Mouse (Mus musculus): ENCODE measurements at regions not wholly inside any gene's neighbourhood (a gene's known extent, or its start where the extent isn't known, plus 50 kb on each side); places are given as distances from the start of the nearest gene placed in this dataset.

GRCm38 (mm10) chr14:98750766-98751165 is 243.4 kb downstream of the Rpl36a-ps1 start:
- DNase-seq (ENCODE audit: low read depth, low spot score) = no peak
- 78% methylated on average over 6 of the region's 6 CpGs for WGBS

- 83% methylated on average over 14 of the region's 14 CpGs for WGBS
- DNase-seq (ENCODE audit: low read depth, low spot score) = no peak
Observed at GRCm38 (mm10) chr14:98749086-98750027, 244.8 kb downstream of the Rpl36a-ps1 start.

- DNase-seq (ENCODE audit: low read depth, low spot score) = no peak
- WGBS = 23% methylated on average over 16 of the region's 16 CpGs
Observed at GRCm38 (mm10) chr14:98747159-98747775, 246.9 kb downstream of the Rpl36a-ps1 start.

- DNase-seq (ENCODE audit: low read depth, low spot score) = no peak
- 91% methylated on average over 3 of the region's 3 CpGs for WGBS
Observed at GRCm38 (mm10) chr14:98730375-98730774, 263.7 kb downstream of the Rpl36a-ps1 start.

- 62% methylated on average over 2 of the region's 2 CpGs for WGBS
- DNase-seq (ENCODE audit: low read depth, low spot score) = no peak
Observed at GRCm38 (mm10) chr14:98728863-98729262, 265.3 kb downstream of the Rpl36a-ps1 start.

- DNase-seq (ENCODE audit: low read depth, low spot score) = no peak
- 72% methylated on average over 9 of the region's 9 CpGs for WGBS
Observed at GRCm38 (mm10) chr14:98722481-98722880, 271.6 kb downstream of the Rpl36a-ps1 start.

DNA sequence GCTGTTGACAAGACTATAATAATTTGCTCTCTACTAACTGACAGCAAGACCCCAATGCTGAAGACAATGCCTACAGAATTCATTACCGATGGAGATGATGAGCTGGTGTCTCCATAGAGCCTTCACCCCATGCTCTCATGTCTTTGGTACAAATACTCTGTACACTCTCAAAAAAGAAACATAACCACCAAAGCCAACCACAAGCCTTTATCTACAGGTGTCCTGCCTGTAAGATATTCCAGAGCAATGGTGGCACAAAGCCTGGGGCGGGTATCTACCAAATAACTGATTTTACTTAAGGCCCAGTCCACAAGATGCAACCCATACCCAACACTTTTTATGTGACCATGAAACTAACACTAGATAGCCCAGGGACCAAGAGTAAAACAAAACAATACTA is 273.1 kb downstream of the Rpl36a-ps1 start:
- no peak for DNase-seq (ENCODE audit: low read depth, low spot score)
- WGBS = 84% methylated on average over 2 of the region's 2 CpGs

DNA sequence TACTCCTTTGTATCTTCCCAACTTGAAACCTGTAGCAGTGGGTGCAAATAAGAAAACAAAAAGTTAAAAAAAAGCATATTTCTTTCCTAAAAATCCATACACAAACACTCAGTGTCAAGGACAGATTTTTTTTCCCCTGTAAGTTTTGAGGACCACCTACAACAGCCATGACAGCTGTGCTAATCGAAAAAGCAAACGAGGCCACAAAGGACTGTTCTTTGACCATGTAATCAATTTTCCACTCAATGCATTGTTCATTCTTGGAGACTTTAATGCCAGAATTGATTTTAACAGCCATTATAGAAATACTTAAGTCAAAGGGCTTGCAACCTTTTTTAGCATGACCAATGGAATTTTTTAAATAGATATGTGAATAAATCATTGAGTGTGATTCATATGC is 286.1 kb downstream of the Rpl36a-ps1 start:
- 86% methylated on average over 2 of the region's 2 CpGs for WGBS

DNA sequence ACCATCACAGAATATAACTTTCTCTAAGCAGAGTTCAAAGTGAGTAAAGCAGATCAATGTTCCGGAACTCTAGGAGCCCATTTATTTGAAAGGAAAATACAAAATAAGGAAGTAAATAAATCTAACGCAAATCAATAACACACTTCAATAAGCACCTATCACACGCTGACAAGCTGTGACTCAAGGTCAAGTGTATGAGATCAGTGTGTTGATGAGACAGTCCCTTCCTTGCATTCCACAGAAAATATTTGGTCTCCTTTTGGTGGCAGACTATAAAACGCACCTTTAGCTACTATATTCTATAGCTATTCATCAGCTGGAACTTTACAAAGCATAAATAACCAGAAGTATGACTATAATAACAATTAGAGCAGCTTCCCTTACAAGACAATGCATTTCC is 286.5 kb downstream of the Rpl36a-ps1 start:
- DNase-seq (ENCODE audit: low read depth, low spot score) = no peak
- 76% methylated on average over 4 of the region's 4 CpGs for WGBS

More for the DNA sequence above, 286.1 kb downstream of the Rpl36a-ps1 start:
- no peak for DNase-seq (ENCODE audit: low read depth, low spot score)

DNA sequence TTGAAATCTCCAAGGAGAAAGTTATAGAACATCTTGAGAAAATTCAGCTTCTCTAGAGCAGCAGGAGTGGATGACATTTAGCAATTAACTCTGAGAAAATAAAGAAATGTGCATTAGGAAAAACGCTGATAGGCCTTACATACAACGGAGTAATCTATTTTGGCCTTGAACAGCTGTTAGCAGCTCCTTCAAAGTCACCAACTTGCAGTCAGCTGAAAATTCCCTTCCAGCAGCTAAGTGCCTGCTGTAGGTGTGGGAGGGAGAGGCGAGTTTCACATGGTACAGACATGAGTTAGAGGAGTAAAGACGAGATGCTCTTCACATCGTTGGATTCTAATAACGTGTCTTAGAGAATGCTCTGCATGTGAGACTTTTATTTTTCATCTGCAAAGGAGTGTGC is 290.8 kb downstream of the Rpl36a-ps1 start:
- DNase-seq (ENCODE audit: low read depth, low spot score) = no peak
- WGBS = 78% methylated on average over 6 of the region's 6 CpGs

- 76% methylated on average over 4 of the region's 4 CpGs for WGBS
- no peak for DNase-seq (ENCODE audit: low read depth, low spot score)
Observed at GRCm38 (mm10) chr14:98656533-98656932, 337.6 kb downstream of the Rpl36a-ps1 start.

- 70% methylated on average over 6 of the region's 6 CpGs for WGBS
- no peak for DNase-seq (ENCODE audit: low read depth, low spot score)
Observed at GRCm38 (mm10) chr14:98654191-98654809, 339.8 kb downstream of the Rpl36a-ps1 start.

GRCm38 (mm10) chr14:98651221-98651620 is 342.9 kb downstream of the Rpl36a-ps1 start:
- no peak for DNase-seq (ENCODE audit: low read depth, low spot score)
- 85% methylated on average over 6 of the region's 6 CpGs for WGBS

GRCm38 (mm10) chr14:98650520-98650919 is 343.6 kb downstream of the Rpl36a-ps1 start:
- DNase-seq (ENCODE audit: low read depth, low spot score) = no peak
- WGBS = 71% methylated on average over 4 of the region's 4 CpGs

DNA sequence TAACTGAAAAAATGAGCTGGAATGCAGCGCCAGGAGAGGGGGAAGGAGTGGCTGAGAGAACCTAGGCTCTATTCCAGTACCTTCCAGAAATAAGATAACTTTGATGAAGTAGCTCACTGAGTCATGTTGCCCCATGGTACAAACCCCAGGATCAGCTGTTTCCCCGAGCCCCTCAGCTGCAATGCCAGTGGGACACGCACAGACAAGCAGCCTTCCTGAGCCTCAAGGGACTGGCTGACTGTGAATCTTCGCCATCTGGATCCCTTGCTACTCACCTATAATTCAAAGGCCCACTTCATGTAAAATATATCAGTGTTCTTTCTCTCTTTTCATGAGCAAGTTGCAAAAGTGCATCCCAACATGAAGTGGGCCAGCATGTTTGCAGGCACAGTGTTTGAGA is 346.5 kb downstream of the Rpl36a-ps1 start:
- no peak for DNase-seq (ENCODE audit: low read depth, low spot score)
- 74% methylated on average over 4 of the region's 4 CpGs for WGBS

- 62% methylated on average over 1 of the region's 1 CpGs for WGBS
- no peak for DNase-seq (ENCODE audit: low read depth, low spot score)
Observed at GRCm38 (mm10) chr14:98643756-98644155, 350.4 kb downstream of the Rpl36a-ps1 start.

GRCm38 (mm10) chr14:98642661-98643331 is 351.3 kb downstream of the Rpl36a-ps1 start:
- WGBS = 57% methylated on average over 4 of the region's 4 CpGs
- no peak for DNase-seq (ENCODE audit: low read depth, low spot score)

- 61% methylated on average over 4 of the region's 4 CpGs for WGBS
- DNase-seq (ENCODE audit: low read depth, low spot score) = no peak
Observed at GRCm38 (mm10) chr14:98629026-98629425, 365.1 kb downstream of the Rpl36a-ps1 start.

DNA sequence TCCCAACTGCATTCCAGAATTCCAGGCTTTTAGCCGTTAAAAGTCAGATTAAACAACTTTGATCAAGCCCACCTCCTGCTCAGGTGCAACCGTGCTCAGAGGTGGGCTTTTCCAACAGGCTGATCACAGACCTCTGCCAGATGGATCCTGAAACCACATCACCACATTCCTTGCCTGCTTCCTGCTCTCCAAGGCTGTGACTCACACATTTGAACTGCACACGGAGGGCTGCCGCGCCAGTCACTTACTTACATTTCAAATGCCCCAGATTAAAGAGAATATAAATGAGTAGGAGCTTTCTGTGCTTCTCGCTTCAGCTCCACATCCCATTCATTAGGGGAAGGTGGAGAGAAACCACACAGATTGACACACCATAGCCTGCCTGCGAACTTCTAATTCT is 367.6 kb downstream of the Rpl36a-ps1 start:
- 42% methylated on average over 7 of the region's 7 CpGs for WGBS
- DNase-seq (ENCODE audit: low read depth, low spot score) = no peak

DNA sequence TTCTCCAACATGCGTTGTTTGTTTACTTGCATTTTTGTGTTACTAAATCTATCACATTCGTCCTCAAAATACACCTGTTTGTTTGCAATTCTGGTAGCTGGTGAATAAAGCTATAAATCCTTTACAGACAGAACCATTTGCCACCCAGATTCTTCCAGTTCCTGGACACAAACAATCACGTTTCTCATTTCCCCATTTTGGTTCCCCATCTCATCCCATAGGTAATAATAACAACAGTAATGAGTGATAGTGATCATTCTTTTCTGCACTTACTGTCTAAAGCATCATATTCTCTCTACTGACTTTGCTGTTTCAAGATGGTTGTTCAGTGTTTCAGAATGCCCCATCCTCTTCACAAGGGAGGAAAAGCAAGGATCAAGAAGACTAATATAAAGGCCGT is 368.3 kb downstream of the Rpl36a-ps1 start:
- DNase-seq (ENCODE audit: low read depth, low spot score) = no peak
- WGBS = 76% methylated on average over 4 of the region's 4 CpGs

Measured in large intestine, adult 2 months (tissue).